Mouse (Mus musculus): ENCODE results near the gene Degs2.

Degs2 gene

GRCm38 (mm10) chr12:108653358-108654335, 48.5 kb downstream of the Degs2 start:
- in situ Hi-C loops (cut with MboI, MseI): no loop called here

- in situ Hi-C loops (cut with MboI, MseI): no loop called here
Measured at GRCm38 (mm10) chr12:108651053-108651660, 51.0 kb downstream of the Degs2 start.

- in situ Hi-C loops (cut with MboI, MseI): loop anchor here (25.0 kb wide), 2 partner anchors 660 to 1840 kb away; no protein-coding TSS in a partner anchor
Measured at GRCm38 (mm10) chr12:108647784-108648183, 54.3 kb downstream of the Degs2 start.

- in situ Hi-C loops (cut with MboI, MseI): loop anchor here (25.0 kb wide), 2 partner anchors 659 to 1841 kb away; no protein-coding TSS in a partner anchor
Measured at GRCm38 (mm10) chr12:108646234-108646633, 55.9 kb downstream of the Degs2 start.

- in situ Hi-C loops (cut with MboI, MseI): loop anchor here (25.0 kb wide), 2 partner anchors 655 to 1845 kb away; no protein-coding TSS in a partner anchor
Measured at GRCm38 (mm10) chr12:108642019-108642418, 60.1 kb downstream of the Degs2 start.

- in situ Hi-C loops (cut with MboI, MseI): loop anchor here (25.0 kb wide), 2 partner anchors 652 to 1848 kb away; no protein-coding TSS in a partner anchor
Measured at GRCm38 (mm10) chr12:108639126-108639525, 63.0 kb downstream of the Degs2 start.

- in situ Hi-C loops (cut with MboI, MseI): loop anchor here (25.0 kb wide), 2 partner anchors 650 to 1850 kb away; no protein-coding TSS in a partner anchor
Measured at GRCm38 (mm10) chr12:108637440-108637839, 64.7 kb downstream of the Degs2 start.

- in situ Hi-C loops (cut with MboI, MseI): loop anchor here (25.0 kb wide), 2 partner anchors 648 to 1852 kb away; no protein-coding TSS in a partner anchor
Measured at GRCm38 (mm10) chr12:108635501-108635900, 66.6 kb downstream of the Degs2 start.

DNA sequence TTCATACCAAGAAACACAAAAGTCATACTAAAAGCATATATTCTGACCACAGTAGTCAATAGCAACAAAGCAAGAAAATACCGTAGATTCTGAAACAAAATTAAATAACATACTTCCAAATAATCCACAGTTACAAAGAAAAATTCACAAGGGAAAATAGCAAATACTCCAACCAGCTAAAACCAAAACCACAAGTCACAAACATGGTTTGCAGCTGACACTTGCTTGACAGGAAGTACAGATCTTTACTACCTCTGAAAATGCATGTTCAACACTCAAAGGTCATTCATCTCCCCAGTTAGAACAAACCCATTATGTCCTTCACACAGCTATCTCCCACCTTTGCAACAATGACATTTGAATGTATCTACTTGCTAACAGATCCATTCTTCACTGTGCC, 68.1 kb downstream of the Degs2 start:
- in situ Hi-C loops (cut with MboI, MseI): loop anchor here (25.0 kb wide), 2 partner anchors 647 to 1853 kb away; no protein-coding TSS in a partner anchor

DNA sequence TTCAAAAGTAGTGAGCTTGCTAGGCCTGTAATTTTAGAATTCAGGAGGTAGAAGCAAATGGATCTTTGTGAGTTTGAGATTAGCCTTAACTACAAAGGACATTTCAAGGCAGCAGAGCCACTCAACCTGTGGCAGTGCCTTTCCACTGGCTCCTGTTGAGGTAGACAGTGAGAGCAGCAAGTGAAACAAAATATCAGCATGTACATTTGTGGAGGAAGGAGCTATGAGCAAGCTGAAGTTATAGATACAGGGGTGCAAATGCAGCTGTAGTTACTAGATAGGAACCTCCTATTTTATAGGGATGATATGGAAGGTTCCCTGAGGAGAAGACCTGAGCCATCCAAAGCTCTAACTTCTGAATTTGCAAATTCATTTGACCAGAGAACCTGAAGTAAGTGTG, 69.6 kb downstream of the Degs2 start:
- in situ Hi-C loops (cut with MboI, MseI): loop anchor here (25.0 kb wide), 2 partner anchors 645 to 1855 kb away; no protein-coding TSS in a partner anchor

- in situ Hi-C loops (cut with MboI, MseI): loop anchor here (25.0 kb wide), 2 partner anchors 644 to 1856 kb away; no protein-coding TSS in a partner anchor
Measured at GRCm38 (mm10) chr12:108630741-108631688, 71.1 kb downstream of the Degs2 start.

GRCm38 (mm10) chr12:108629556-108629955, 72.6 kb downstream of the Degs2 start:
- in situ Hi-C loops (cut with MboI, MseI): loop anchor here (25.0 kb wide), 2 partner anchors 642 to 1858 kb away; no protein-coding TSS in a partner anchor

All from T-helper 2 cell (primary cell).